In genomic region chr6:72958662-72959071, GRCm38 (mm10) we compare ENCODE assay signal across 8 mouse cellular contexts. TPM values are rescaled to one million over a fixed set of nuclear protein-coding genes. Genes with fewer than 3 reads are reported as not detected.
DNase-seq lines count a peak whose midpoint lies in the region; ATAC-seq and TF ChIP-seq lines count a peak whose summit lies in the region.

Tmsb10 (minus strand) TSS chr6:72958748.

- peak within 1 kb of the TSS; percentile 97 for H3K27ac ChIP-seq in left cerebral cortex, adult 2 months
- peak within 1 kb of the TSS; percentile 93 for H3K27ac ChIP-seq in gastrocnemius, adult 2 months

- H3K4me3 ChIP-seq in left cerebral cortex, adult 2 months = peak within 1 kb of the TSS; percentile 95
- peak within 1 kb of the TSS; percentile 92 for H3K4me3 ChIP-seq in gastrocnemius, adult 2 months

- DNase-seq in left cerebral cortex, adult 2 months (ENCODE audit: extremely low spot score in 1 of 2, low spot score in 2 of 2) = no peak
- DNase-seq in left cerebral cortex, adult 11 months (ENCODE audit: low spot score) = no peak
- DNase-seq in adrenal gland, postnatal 10 days = no peak
- no peak for DNase-seq in gastrocnemius, adult 2 months
- DNase-seq in cerebellum, postnatal 10 days = no peak
- no peak for DNase-seq in kidney, adult 9 months

- intact Hi-C loops in left cerebral cortex, adult 2 months (cut with DNase I) = loop anchor here (1.0 to 5.0 kb wide), 2 partner anchors 9 to 94 kb away; no protein-coding TSS in a partner anchor
- intact Hi-C loops in gastrocnemius, adult 2 months (cut with DNase I) = no loop called here

- TF ChIP-seq CTCF in left cerebral cortex, adult 2 months (IDR thresholded peaks at IDR 0.05) = no peak
- TF ChIP-seq CTCF in gastrocnemius, adult 2 months (IDR thresholded peaks at IDR 0.05) = no peak

- ATAC-seq in inflammation-experienced regulatory T-cells, adult 6 months = no peak
- ATAC-seq in megakaryocyte progenitor cell, adult 5-6 weeks (replicated peaks; ENCODE audit: poor library complexity) = no peak

RNA-seq across cellular contexts. Expression of gene Tmsb10, which starts in this region (rescaled TPM):
- 100 to 1,000 TPM; 429 to 476 TPM for total RNA-seq in left cerebral cortex, adult 2 months (2021)
- 100 to 1,000 TPM; 483 to 577 TPM for total RNA-seq in adrenal gland, postnatal 10 days (2021)
- 10 to 100 TPM; 30.1 to 67.9 TPM for total RNA-seq in gastrocnemius, adult 2 months (2021)
- polyA plus RNA-seq in inflammation-experienced regulatory T-cells, adult 6 months (2017; shearing (Covaris generic)) = 1,000 to 10,000 TPM; 4,108 to 4,357 (median 4,244) TPM
- total RNA-seq in megakaryocyte progenitor cell, adult 5-6 weeks (2015) = 582 and 635 TPM in 2 replicates
- total RNA-seq in megakaryocyte progenitor cell, adult 5-6 weeks (2017) = 351 and 372 TPM in 2 replicates

Comparison
In these comparisons a context has a peak if more than half of its experiments do, and no peak if none do; other contexts are left out.
1. RNA of gene Tmsb10 (total RNA-seq): 351 to 635 TPM in megakaryocyte progenitor cell, adult 5-6 weeks, 483 to 577 TPM in adrenal gland, postnatal 10 days and 429 to 476 TPM in left cerebral cortex, adult 2 months; 30.1 to 67.9 TPM in gastrocnemius, adult 2 months; every median in the first group is over 4 times any median in the second.